Mouse (Mus musculus): Measurements from ENCODE around the gene Dusp10. TPM values are rescaled to one million over a fixed set of nuclear protein-coding genes. Genes with fewer than 3 reads are reported as not detected.

The Dusp10 gene
- polyA plus RNA-seq (2014; fragmentation: Illumina TruSeq; extraction: RNeasy Lipid Tissue Mini Kit (QIAGEN cat#74804); ENCODE audit: low read depth, low replicate concordance) = 6.3 TPM

DNA sequence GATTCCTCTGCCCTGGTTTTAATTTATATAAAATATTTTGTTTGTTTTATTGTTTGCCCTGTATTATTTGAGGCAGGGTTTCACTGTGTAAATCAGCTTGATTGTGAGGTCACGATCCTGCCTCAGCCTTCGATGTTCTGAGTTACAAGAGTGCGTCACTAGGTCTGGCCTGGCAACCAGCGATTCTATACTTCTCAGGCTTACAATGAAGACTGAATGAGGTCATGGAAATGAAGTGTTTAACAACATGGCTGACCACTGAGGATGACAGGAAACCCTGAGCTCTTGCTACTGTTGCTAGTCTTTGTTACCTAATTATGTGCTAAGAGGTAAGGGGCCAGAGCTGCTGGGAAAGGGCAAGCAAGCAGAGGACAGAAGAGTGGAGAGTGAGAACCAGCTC lies at the start of gene Dusp10:
Dusp10 (plus strand) TSS at position 197 of the 400 bp plus-strand sequence.

DNA sequence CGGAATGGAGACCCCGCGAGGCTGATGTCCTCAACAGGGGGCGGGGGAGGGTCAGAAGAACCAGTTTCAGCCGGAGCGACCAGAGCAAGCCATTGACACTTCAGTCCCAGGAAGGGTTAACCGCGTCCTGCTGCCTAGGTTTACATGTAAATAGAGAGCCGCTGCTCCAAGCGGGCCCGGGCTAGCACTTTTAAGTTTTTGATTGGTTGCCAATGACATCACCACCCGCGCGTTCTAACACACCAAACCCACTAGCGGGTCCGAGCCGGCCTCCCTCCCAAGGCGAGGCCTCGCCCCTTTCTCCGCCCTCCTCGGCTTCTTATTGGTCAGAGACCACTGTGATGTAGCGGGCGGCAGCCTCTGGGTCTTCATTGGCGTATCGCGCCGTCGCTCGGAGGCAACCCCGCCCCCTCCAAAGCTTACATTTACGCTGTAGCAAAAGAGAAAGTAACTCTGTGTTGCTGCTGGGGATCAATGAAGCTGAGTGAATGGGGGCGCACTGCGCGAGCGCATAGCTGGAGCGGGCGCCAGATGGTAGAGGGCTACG lies 21.0 kb downstream of the Dusp10 start, which contains the start of gene 1700056E22Rik:
1700056E22Rik (minus strand) TSS at position 291 of the 547 bp plus-strand sequence.

Other genes with a start within 250 kb of the Dusp10 start
- gene 1700056E22Rik, start 21.0 kb downstream of the Dusp10 start, polyA plus RNA-seq (2014; fragmentation: Illumina TruSeq; extraction: RNeasy Lipid Tissue Mini Kit (QIAGEN cat#74804); ENCODE audit: low read depth, low replicate concordance) = 0.66 TPM

Measured in sigmoid colon, adult 10 weeks (tissue).